Comparison of ENCODE assay signal across 8 mouse cellular contexts in the genomic region with DNA sequence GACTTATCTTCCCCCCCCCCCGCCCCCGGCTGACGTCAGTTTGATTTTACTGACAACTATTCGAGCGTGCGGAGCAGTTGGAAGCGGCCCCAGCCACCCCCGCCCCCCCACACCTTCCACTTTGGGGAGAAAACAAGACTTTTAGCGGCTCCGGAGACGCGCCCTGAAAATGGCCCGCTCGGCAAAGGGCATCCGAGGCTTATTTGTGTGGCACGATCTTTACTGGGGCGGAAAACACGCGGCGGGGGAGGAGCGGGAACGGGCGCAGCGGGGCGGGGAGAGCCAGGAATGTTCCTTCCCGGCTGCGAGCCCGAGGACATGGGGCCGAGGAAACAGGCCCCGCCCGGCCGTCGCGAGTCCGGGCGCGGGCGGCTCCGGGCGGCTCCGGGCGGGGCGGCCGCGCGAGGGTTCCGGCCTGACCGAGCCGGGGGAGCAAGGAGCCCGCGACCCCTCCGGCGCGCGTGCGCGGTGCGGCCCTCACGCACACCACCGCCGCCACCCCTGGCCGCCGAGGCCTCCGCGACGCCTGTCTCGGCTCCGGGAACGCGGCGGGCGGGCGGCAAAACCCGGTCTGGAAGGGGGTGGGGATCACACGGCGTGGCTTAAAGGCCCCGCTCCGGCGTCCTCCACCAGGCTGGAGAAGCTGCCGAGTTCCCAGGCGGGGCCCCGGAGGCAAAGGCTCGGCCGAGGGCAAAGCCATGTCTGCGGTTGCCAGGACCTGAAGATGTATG.
A peak's percentile ranks its signal among the peaks of the same experiment; 100 is the strongest.
DNase-seq lines count a peak whose midpoint lies in the region; ATAC-seq and TF ChIP-seq lines count a peak whose summit lies in the region.

No protein-coding gene starts in this region.

- no peaks in the 10 kb centered on the region for H3K36me3 ChIP-seq in embryonic facial prominence, embryonic 15.5 days
- no peaks in the 10 kb centered on the region for H3K36me3 ChIP-seq in heart, embryonic 10.5 days
- no peaks in the 10 kb centered on the region for H3K36me3 ChIP-seq in kidney, embryonic 15.5 days

- peak; percentile 93 for ATAC-seq in embryonic facial prominence, embryonic 15.5 days (ENCODE audit: insufficient number of reproducible peaks, low FRiP score, low TSS enrichment, low read depth)
- ATAC-seq in kidney, embryonic 15.5 days (replicated peaks; ENCODE audit: low FRiP score) = peak; percentile 95
- ATAC-seq in monocyte, adult 5-6 weeks (replicated peaks; ENCODE audit: insufficient number of reproducible peaks, low FRiP score, low TSS enrichment, poor library complexity, severe bottlenecking) = peak; percentile 60

- WGBS in bone marrow, adult 2 months = under 1% methylated on average over 85 of the region's 85 CpGs
- under 1% methylated on average over 76 of the region's 85 CpGs for WGBS in embryonic facial prominence, embryonic 15.5 days
- WGBS in heart, embryonic 10.5 days = under 1% methylated on average over 81 of the region's 85 CpGs
- under 1% methylated on average over 63 of the region's 85 CpGs for WGBS in kidney, embryonic 15.5 days

- no peaks in the 10 kb centered on the region for H3K27me3 ChIP-seq in embryonic facial prominence, embryonic 15.5 days
- H3K27me3 ChIP-seq in heart, embryonic 10.5 days (ENCODE audit: insufficient read depth, poor library complexity, severe bottlenecking) = no peaks in the 10 kb centered on the region
- H3K27me3 ChIP-seq in kidney, embryonic 15.5 days = no peaks in the 10 kb centered on the region

- no peaks in the 10 kb centered on the region for H3K9me3 ChIP-seq in embryonic facial prominence, embryonic 15.5 days (replicated peaks)
- H3K9me3 ChIP-seq in heart, embryonic 10.5 days = no peaks in the 10 kb centered on the region
- H3K9me3 ChIP-seq in kidney, embryonic 15.5 days (replicated peaks) = no peaks in the 10 kb centered on the region

- H3K4me1 ChIP-seq in bone marrow, adult 2 months (ENCODE audit: control insufficient read depth, insufficient read depth, low read length) = no peaks in the 10 kb centered on the region
- H3K4me1 ChIP-seq in embryonic facial prominence, embryonic 15.5 days = 0 out of 2 replicates have a peak, but pooled peaks cover 7% of the 10 kb centered on the region
- H3K4me1 ChIP-seq in heart, embryonic 10.5 days = no peaks in the 10 kb centered on the region
- peaks cover 13% of the 10 kb centered on the region for H3K4me1 ChIP-seq in kidney, embryonic 15.5 days

- TF ChIP-seq POLR2A in bone marrow, adult 2 months (IDR thresholded peaks at IDR 0.05; ENCODE audit: borderline replicate concordance, control insufficient read depth, low read depth, low read length) = peak; percentile 33; the same call in 1 of the 2 replicates

- DNase-seq in 416B (ENCODE audit: low read depth) = peak; percentile 81
- peak; percentile 94 for DNase-seq in heart, embryonic 10.5 days (ENCODE audit: low spot score)
- peak; percentile 85 for DNase-seq in liver
- peak; percentile 85 to 94 for DNase-seq in spleen, postnatal 4 days (ENCODE audit: low spot score in 2 of 2)

- H3K9ac ChIP-seq in embryonic facial prominence, embryonic 15.5 days = peak overlapping the region; percentile 81
- peak overlapping the region; percentile 71 for H3K9ac ChIP-seq in kidney, embryonic 15.5 days

- peak overlapping the region; percentile 74 for H3K4me3 ChIP-seq in bone marrow, adult 2 months (replicated peaks; ENCODE audit: control insufficient read depth, low read depth, low read length)
- peak overlapping the region; percentile 60 for H3K4me3 ChIP-seq in embryonic facial prominence, embryonic 15.5 days (replicated peaks)
- peak overlapping the region; percentile 63 for H3K4me3 ChIP-seq in heart, embryonic 10.5 days
- H3K4me3 ChIP-seq in kidney, embryonic 15.5 days (replicated peaks) = peak overlapping the region; percentile 59

- peak overlapping the region; percentile 72 for H3K4me2 ChIP-seq in embryonic facial prominence, embryonic 15.5 days (replicated peaks)
- peak overlapping the region; percentile 76 for H3K4me2 ChIP-seq in kidney, embryonic 15.5 days

- no peak for TF ChIP-seq CTCF in bone marrow, adult 2 months (IDR thresholded peaks at IDR 0.05; ENCODE audit: control insufficient read depth, insufficient read depth, low read length)

- peak overlapping the region; percentile 69 for H3K27ac ChIP-seq in bone marrow, adult 2 months (ENCODE audit: control insufficient read depth, insufficient read depth, low read depth, low read length, poor library complexity)
- peak overlapping the region; percentile 97 for H3K27ac ChIP-seq in embryonic facial prominence, embryonic 15.5 days (replicated peaks)
- peak overlapping the region; percentile 92 for H3K27ac ChIP-seq in heart, embryonic 10.5 days
- H3K27ac ChIP-seq in kidney, embryonic 15.5 days = peak overlapping the region; percentile 99

Comparison
In these comparisons a context has a peak if more than half of its experiments do, and no peak if none do; other contexts are left out.
1. Peak in every context shown above with its lines: DNase-seq, ATAC-seq, H3K4me3 ChIP-seq and H3K27ac ChIP-seq.